Mouse (Mus musculus) layer of hippocampus, adult 9-11 months (tissue): ENCODE measurements at regions not wholly inside any gene's neighbourhood (a gene's known extent, or its start where the extent isn't known, plus 50 kb on each side); places are given as distances from the start of the nearest gene placed in this dataset.

Source experiments
- DNase-seq: peaks from one replicate; pipeline ENCODE4 v3.0.0; 2022

DNA sequence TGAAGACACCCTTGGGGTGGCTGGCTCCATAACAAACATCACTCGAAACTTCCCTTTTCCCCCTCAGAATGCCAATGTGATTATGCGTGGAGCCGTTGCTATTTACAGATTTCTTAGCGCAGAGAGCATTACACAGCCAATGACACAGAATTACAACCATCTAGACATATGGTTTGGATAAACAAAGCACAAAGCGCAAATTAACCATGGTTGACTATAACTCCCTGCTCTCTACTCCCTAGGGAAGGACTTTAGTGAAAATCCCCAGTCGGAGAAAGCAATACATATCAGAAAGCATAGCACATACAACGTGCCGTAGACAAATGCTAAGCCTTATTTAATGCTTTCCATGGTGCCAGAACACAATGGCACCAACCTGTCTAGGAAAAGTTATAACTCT is 131.8 kb downstream of the Tshz3 start:
- DNase-seq = no peak

DNA sequence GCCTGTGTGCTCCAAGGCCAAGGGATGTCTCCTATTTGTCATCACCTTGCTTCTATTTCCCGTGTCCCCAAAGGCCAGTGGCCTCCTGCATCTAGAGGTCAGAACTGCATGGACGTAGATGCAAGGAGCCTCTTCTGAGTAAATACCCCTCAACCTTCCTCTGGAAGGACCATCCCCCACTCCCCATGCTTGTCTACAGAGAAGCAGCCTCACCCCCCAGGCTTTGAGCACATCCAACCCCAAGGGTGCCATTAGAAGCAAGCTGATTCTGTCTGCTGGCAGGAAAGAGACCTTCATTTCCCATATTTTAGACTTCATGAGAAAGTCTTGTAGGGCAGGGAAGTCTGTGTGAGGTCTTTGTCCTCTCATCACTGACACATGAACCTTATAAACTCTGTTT is 132.2 kb downstream of the Tshz3 start:
- no peak for DNase-seq

DNA sequence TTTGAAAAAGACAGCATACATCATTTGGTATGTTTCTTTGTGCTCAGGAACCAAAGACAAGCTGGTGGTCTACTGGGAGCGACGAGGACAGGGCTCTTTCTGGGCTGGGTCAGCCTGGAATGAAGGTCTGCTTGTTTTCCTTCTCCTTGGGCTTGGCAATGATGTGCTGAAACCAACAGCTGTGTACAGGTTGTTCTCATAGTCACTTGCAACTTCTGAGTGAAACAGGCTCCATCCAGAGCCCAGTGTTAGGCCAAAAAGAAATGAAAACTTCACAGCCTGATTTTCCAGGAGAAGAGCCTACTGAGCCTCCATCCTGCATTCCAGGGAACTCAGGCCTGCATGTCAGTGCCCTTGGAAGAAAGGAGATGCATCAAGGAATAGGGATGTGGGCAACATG is 150.4 kb downstream of the Tshz3 start:
- no peak for DNase-seq

DNA sequence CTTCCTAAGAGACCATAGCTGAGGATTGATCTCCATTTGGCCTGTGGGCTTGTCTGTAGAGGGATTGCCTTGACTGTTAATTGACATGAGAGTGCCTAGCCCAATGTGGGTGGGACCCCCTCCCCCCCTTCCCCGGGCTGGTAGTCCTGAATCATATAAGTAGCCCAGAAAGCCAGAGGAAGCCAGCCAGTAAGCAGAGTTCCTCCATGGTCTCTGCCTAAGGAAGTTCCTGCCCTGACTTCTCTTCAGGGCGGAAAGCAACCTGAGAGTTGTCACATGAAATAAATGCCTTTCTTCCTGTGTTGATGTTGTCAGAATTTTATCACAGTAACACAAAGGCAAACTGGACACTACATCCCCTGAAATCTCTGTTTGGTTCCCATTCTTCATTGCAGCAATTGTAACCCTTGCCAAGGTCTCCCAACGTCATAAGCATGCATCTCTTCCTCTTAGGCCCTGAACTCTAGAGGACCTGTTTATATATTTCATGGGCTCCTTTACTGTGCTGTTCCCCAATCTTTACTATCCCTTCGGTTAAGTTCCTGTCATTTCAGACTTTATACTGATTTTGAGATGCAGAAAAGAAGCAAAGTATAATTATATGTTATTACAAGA is 153.5 kb downstream of the Tshz3 start:
- DNase-seq = no peak

DNA sequence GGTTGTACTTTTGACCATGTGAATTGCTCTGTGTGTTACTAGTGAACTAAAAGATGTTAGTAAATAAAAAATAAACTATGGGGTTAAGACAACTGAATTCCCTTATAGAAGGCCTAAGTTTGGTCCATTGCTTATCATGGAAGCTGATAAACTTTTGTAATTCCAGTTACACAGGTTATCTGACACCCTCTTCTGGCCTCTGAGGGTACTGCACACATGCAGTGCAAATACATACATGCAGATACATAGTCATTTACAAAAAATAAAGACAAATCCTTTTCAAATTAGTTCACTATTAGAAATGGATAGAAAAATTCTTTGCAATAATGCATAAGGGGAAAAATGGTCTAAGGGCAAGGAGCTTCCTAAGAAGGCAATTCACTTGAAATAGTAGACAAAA is 156.4 kb downstream of the Tshz3 start:
- DNase-seq = no peak

DNA sequence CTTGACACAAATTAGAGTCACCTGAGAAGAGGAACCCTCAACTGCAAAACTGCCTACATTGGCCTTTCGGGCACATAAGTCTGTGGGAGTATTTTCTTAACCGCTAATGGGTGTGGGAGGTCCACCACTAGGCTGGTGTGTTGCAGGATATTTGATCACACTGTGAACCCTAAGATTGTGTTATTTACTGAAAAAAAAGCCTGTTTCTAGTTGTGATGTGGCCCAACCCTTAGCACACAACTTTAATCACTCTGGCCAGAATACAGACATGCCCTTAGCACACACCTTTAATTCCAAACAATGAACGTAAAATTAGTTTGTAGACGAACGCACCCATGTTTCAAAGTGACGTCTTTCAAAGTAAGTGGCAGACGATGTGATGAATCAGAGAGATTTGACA is 161.5 kb downstream of the Tshz3 start:
- no peak for DNase-seq

DNA sequence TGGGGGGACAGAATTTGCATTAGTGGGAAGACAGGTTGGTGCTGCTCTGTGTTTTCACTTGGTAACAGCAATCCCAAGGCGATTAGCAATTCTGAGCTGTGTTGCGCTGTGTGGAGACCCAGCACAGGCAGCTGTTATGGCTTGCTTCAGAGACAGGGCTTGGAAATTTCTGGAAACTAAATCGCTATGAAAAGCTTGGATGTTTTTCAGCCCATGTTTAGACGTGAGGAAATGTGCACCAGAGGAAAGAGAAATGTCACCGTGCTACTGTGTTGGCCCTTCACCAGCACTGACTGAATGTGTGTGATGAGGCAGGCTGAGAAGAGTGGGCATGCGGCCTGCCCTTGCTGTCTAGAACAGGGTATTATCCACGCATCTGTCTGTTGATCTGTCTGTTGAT is 164.6 kb downstream of the Tshz3 start:
- no peak for DNase-seq

DNA sequence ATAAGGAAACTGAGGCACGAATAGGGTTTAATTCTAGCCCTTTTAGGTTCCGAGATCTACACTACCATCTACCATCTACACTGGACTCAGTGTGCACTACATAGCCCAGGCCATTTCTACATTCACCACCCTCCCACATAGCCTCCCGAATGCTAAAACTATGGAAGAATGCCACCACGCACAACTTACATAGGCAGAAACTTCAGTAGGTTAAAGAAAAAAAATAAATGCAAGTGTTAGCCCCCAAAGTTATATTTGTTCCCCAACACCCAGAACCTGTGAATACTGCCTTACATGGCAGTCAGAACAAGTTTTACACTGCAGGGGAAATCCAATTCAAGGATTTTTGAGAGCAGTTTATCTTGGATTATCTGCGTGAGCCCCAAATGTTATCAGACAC is 165.8 kb downstream of the Tshz3 start:
- DNase-seq = no peak

DNA sequence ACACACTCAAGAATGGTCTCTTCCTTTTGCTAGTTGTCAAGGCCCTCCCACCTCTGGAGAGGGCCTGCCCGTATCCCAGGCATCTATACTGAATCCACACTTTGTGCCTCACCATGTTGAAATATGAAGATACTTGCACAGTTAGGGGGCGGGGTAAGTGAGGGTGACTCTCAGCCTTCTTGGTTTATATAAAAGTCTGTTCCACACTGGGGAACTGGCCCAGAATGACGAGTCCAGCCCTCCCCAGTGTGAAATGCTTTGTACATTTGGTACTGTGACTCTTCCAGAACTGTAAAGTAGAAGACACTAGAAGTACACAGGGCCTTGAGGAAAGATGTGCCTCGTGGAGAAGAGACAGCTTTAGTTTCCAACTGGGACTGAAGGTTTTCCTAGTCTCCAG is 166.8 kb downstream of the Tshz3 start:
- no peak for DNase-seq

DNA sequence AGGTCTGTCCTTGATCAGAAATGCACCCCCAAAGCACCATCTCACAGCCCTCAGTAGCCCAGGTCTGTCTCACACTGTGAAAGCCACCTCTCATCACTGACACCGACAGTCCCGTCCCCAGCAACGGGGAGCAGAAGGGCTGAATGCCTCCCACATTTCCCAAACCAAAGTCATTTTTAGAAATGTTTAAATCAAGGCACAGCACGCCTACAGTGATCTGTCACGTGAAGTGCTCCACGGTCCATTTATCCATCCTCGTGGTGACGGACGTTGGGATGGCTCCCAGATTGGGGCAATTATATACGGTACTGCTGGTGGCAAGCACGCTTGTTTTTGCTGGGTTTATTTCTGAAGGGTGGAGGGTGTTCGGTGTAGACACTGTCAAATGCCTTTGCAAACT is 168.7 kb downstream of the Tshz3 start:
- no peak for DNase-seq

DNA sequence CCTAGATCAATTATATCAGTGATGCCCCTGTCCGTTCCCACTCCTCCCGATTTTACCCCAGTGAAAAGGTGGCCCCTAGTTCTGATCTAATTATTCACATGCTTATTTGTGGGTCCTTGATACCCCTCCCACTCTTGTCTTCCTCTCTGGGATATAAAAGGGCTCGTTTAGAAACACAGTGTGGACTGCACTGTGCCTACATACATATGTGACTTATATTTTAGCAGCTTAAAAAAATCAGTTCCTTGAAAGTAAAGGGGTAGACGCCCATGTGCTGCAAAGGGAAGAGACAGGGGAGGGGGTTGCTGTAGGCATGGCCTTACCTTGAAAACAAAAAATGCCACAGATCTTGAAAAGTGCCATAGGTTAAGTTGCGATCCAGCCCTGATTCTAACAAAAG is 176.1 kb downstream of the Tshz3 start:
- DNase-seq = no peak

DNA sequence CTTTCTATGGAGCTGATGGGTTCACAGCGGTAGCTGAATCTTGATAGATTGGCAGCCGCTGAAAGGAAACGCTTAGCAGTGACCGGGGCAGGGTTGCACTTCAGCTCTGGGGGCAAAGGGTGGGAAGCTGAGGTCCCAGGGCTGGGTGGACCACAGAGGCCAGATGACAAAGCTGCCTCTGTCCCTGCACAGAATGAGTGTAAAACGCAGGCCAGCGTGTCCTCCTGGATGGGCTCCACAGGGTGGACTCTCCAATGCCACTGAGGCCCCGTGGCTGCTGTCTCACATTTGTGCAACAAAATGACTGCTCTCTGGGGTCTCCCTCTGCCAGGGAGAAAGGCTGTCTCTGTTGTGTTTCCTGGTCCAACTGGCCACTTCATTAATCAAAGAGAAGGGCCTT is 179.8 kb downstream of the Tshz3 start:
- DNase-seq = no peak

DNA sequence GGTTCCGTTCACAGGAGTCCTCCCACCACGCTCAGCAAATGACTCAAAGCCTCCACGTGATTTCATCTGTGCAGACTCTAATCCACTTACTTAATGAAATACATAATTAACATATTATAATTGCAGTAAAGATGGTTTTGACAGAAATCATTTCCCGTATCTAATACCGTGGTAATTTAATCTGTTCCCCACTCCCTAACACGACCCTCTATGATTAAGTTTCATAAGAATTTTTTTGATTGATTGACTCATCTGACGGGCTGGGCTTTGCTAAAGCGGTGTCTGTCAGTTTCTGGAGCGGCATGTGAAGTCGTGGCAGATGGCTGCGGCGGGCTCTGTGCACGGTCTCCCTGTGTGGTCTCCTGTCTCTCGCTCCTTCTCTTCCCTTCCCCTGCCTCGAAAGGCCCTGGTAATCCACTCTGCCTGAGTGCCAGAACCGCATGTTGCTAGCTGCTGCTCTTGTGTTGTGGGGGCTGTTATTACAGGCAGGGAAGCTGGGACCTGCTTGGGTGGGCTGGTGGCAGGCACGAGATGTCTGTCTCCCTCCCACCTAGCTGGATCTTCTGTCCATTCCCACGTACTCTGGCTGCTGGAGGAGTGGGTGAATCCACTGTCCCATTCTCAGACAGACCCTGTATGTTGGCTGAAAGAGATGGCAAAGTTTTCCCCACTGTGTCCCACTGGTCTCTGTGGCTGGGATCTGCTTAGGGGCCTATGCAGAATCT is 195.0 kb downstream of the Tshz3 start:
- no peak for DNase-seq

DNA sequence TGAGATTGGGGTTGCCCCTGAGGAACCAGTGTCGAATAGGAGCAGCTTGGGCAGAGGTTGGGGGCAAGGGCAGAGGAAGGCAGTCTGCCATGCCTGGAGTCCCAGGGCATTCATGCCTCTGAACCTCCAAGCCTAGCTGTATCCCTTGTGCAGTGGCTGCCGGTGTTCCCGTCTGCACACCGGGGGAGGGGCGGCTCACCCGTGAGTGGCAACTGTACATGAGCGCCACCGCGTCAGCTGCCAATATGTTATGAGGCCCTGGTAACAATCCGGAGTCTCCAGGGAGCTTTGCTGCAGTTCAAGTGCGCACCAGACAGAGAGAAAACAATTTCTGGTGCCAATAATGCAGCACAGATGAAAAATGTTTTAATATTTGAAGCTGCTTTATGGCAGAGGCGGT is 198.4 kb downstream of the Tshz3 start:
- no peak for DNase-seq

DNA sequence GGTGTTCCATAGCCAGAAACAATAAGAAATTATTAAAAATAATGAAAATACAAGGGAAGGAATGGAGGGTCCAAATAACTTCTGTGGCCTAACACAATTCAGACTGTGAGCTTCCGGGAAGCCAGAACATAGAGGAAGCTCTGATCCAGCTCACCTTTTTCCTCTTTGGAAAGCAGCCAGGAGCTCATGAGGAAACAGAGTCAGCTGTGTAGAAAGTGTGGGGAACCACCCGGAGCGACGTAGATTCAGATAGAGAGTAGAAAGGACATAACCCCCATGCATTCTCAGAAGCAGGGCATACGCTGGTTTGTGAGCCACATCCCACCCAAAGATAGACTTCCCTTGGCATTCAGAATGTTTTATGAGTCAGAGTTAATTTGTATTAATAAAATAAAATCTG is 203.6 kb downstream of the Tshz3 start:
- DNase-seq = no peak

DNA sequence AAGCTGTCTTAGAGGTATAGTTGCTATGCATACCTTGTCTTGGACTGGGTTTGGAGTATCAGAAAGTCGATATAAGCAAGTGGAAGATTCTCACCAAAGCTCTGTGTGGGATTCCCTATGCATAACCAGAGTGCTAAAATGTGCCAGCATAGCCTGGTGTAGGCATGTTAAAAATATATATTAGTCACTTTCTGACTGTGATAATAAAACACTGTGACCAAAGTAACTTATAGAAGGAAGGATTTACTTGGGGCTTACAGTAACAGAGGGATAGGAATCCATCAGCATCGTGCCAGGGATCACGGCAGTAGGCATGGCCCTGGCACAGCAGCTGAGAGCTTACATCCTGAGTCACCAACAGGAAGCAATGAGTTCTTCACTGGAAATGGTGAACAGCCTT is 215.4 kb downstream of the Tshz3 start:
- no peak for DNase-seq

DNA sequence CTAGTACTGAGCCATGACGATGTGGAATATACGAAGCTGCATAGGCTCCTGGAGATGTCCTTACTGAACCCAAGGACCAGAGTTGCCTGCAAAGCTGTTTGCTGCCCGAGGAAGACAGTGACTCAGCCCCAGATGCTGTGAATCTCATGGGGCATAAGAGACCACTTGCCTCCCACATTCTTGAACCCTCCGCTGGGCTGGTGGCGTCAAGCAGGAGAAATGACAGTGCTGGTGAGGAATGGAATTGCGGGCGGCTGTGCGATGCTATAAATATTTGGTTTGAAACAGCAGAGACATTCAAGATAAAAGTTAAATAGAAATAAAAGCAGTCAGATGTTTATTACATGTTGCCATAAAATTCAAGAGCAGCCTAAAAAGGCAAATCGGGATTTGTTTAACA is 216.3 kb downstream of the Tshz3 start:
- DNase-seq = no peak

DNA sequence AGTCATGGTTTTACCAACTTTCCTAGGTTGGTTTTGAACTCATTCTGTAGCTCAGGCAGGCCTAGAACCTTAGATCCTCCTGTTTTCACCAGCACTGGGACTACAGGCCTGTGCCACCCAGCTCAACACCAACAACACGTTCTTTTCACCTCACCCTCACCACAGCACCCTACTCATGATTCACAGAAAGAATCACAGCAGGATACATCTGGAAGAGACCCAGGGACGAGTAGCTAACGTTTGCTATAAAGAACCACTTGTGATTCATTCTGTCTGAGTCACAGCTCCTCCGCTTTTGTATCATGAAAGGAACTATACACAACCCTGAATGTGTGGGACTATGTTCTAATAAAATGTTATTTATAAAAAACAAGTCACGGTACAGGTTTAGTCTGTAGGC is 217.3 kb downstream of the Tshz3 start:
- no peak for DNase-seq

DNA sequence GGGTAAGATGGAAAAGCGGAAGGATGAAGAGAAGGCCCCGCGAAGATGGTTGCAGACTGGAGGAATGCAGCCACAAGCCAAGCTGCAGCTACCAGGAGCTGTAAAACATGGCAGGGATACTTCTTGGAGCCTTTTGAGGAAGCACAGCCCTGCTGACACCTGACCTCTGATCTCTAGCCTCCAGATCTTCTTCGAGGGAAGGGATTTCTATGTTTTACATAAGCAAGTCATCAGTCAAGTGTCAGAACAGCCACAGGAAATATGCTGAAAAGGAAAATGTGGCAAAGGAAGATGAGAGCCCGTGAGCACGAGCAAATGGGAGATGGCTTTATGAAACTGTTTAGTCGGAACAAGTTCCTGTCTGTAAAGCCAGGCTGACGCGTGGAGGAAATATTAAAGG is 219.1 kb downstream of the Tshz3 start:
- DNase-seq = no peak

DNA sequence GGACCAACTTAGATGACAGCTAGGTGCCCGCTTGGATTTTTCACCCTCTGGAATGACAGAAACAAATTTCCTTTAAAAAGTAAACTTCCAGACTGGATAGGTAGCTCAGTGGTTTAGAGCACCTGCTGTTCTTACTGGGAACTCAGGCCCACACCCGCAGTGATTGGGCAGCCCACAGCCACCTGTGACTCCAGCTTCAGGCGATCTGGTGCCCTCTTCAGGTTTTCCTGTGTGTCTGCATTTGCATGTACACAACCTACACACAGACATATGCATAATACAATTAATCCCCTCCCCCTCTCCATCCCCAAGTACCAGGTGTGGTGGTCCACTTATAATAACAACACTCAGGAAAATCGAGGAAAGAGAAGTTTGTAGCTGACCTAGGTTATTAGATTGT is 221.5 kb downstream of the Tshz3 start:
- DNase-seq = no peak

DNA sequence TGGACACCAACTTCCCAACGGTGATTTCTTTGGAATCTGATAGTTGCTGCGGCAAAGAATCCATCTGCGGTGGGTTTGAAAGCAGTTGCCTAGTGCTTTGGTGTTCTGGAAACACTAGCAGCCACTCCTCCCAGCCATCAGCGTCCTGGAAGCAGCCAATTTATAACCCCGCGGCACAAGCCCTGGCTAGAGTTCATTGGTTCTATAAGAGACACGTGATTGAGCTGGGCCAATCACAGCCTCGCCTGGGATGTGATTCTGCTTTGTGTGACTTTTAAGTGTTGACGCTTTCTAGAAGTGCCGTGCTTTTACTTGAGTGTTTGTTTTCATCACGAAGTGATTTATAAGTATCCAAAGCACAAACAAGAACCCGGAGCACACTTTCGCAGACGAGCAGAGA is 223.1 kb downstream of the Tshz3 start:
- DNase-seq = no peak

DNA sequence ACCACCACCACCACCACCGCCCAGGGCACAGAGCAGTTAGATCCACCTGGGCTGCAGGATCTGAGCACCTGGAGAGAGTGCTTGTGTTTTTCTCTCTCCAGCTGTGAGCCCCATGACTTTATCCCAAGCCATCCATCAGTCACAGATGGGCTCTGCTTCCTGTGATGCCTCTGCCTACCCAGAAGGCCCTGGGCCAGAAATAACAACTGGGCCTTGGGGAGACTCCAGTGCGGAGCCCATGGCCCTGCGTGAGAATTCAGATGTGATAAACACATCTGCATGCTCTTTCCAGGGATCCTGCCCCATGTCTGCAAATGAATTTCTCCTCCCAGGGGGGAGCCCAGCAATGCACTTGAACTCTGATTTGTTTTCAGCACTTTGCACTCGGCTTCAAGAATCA is 235.6 kb downstream of the Tshz3 start:
- DNase-seq = no peak

DNA sequence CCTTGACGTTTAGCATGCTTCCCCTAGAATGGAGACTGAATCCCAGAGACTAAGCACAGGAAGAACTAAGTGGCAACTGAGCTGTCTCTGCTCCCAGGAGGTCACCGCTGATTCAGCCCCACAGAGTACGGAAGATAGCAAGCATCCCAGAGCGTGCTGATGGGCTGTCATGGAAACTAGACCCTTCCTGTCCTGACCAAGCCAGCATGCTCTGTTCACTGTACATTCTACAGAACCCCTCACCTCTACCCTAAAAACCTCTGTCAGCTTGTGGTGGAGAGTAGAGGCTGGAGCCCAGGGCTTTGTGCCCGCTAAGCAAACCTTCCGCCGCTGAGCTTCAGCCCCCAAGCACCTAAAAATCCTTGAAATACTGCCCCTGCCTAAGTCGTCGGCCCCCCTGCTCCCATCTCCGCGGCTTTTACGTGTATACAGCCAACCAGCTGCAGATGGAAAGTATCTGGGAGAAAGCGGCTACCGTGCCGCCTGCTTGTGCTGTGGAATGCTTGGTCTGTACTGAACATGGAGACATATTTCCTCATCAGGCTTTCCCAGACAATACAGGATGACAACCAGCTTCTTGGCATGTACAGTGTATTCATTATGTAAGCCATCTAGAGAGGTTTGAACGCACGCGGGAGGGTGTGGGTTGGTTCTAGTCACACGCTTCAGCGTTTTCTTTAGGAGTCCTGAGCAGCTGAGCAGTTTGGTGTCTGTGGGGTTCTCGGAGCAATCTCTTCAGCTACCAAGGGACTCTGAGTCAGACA is 237.1 kb downstream of the Tshz3 start:
- DNase-seq = peak; percentile 61

DNA sequence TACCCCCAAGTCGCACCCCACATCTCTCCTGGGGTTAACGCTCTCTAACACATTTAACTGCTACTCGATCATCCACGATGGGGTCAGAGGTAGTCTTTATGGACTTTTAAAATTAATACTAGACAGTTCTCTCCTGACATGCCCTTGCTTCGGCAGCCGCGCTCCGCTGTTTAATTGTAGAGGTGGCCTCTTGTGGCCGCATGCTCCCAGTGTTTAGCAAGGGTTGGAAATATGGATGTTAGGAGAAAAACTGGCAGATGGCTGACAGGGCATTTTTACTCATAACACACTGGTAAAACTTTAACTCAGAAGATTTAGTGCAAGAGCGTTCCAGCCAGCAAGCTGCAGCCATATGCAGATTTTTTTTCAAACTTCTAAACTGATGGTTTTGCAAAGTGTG is 242.7 kb downstream of the Tshz3 start:
- DNase-seq = no peak
